Mouse (Mus musculus): ENCODE results near the gene Ccdc13.

Gene Ccdc13

DNA sequence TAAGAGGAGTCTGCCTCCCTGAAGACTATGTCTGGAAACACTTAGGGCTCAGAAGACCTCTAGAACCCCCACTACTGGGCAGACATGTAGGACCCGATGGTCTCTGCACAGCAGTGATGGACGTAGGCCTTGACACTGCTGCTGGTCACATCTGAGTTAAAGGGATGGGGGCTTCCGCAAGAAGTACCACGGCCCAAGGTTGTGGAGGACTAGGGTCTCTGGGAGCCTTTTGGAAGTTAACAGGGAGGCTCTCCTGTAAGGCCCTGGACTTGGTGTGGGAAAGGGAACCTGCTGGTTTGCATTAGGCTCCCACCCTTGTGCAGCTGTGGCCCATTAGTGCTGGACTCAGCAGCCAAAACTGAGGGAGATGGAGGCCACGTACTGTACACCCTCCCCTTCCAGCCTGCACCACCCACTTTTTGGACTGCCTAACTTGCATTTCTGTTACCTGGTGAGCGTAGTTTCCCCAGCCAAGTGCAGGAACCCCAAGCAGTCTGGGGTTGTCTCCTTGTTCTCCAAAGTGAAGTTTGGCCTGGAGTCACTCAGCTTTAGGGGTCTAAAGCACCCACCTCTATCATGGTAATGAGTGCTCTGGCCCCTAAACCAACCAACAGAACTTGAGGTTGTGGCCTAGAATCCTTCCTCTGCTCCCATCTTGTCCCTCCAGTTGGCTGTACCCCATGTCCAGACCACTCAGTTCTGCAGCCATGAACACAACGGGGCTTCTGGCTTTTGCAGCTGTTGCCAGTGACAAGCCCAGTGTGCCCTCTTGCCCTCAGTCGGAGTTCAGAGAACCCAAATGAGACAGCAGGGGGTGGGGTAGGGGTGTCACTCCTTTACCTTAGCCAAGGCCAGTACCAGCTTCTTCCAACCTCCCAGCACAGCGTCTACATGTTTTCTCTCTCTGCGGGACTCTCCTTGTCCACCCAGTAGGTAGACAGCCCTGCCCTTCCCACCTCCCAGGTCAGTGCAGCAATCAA lies 81.1 kb downstream of the Ccdc13 start:
- DNase-seq, result no peak

GRCm38 (mm10) chr9:121757432-121757831 lies 81.8 kb downstream of the Ccdc13 start:
- DNase-seq, result no peak

DNA sequence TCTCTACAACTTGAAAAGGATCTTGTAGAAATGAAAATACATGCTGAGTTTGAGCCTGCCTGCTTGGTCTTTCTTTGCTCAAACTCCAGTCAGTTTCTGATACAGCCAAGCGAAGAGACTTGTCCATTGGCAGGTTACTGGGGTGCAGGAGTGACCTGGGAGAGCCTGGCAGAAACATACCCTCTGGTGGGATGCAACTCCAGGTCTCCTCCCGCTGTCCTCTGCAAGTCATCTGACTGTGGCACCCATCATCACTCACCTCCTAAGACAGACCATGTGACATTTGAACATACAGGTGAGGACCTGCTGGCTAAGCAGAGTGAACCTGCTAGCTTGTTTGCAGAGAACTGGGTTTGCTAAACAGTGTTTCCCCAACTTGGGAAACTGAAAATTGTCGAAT lies 82.5 kb downstream of the Ccdc13 start:
- no peak for DNase-seq

GRCm38 (mm10) chr9:121754624-121755023 lies 84.6 kb downstream of the Ccdc13 start:
- DNase-seq, result no peak

- DNase-seq, result no peak
These were observed 86.5 kb downstream of the Ccdc13 start for GRCm38 (mm10) chr9:121752774-121753173.

Data from kidney, adult 11 months (tissue).